Mouse (Mus musculus) hindbrain, embryonic 10.5 days (tissue): Measurements from ENCODE around the gene Mctp1. TPM values are rescaled to one million over a fixed set of nuclear protein-coding genes. Genes with fewer than 3 reads are reported as not detected.
"Not testable (repeated sequence)": the region's sequence is repeated elsewhere in the genome, so short reads cannot be mapped to it uniquely, and the experiment has no call there.

ENCODE experiments used
- DNase-seq: peaks from one replicate; pipeline ENCODE4 v3.0.0-alpha.2; 2017; ENCODE audit warnings: low spot score
- H3K27ac ChIP-seq: fragments of 300-500 bp; sonication (generic); 2 replicates; pipeline ENCODE4 v1.5.1; 2016; ENCODE audit warnings: mild to moderate bottlenecking, moderate library complexity
- H3K27me3 ChIP-seq: fragments of 300-500 bp; sonication (generic); 2 replicates; pipeline ENCODE4 v1.6.1; 2016; ENCODE audit warnings: mild to moderate bottlenecking; ENCODE audit not compliant: poor library complexity, insufficient read depth, severe bottlenecking
- H3K36me3 ChIP-seq: fragments of 300-500 bp; sonication (generic); 2 replicates; pipeline ENCODE4 v1.6.1; 2016; ENCODE audit warnings: mild to moderate bottlenecking, moderate library complexity
- H3K4me1 ChIP-seq: fragments of 300-500 bp; sonication (generic); replicated peaks from 2 replicates; pipeline ENCODE4 v1.6.1; 2016; ENCODE audit warnings: mild to moderate bottlenecking
- H3K4me3 ChIP-seq: fragments of 300-500 bp; sonication (generic); 2 replicates; pipeline ENCODE4 v1.5.1; 2016; ENCODE audit warnings: mild to moderate bottlenecking, moderate library complexity
- H3K9me3 ChIP-seq: fragments of 300-500 bp; sonication (generic); 2 replicates; pipeline ENCODE4 v1.6.1; 2016; ENCODE audit warnings: mild to moderate bottlenecking, moderate library complexity
- WGBS: fragments of 180-500 bp; shearing (Covaris S2); methylation state at CpG from one replicate; pipeline ENCODE4 v1.1.7; 2016; 5-methylcytosine and 5-hydroxymethylcytosine counted together
- polyA plus RNA-seq: library from polyadenylated mRNA; unstranded; fragments of >200 nt; fragmentation: Nextera tagmentation; extraction: Ambion mirVana; gene quantifications from 2 replicates; pipeline ENCODE4 v1.2.1, GENCODE M21; 2016

Gene Mctp1
- polyA plus RNA-seq, 1 experiment from 2014 or later: 3.6 TPM

DNA sequence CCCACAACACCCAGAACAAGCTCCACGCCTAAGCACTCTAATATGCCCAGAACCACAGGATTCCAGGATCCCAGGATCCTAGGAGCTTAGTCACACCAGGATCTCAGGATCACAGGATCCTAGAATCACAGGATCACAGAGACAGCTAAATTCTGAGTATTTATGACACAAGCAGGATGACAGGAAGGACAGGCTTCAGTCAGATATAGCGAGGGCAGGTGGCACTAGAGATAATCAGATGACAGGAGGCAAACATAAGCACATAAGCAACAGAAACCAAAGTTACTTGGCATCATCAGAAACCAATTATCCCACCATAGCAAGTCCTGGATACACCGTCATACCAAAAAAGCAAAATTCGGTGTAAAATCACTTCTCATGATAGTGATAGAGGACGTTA lies 37.8 kb downstream of the Mctp1 start:
- Histone ChIP-seq H3K4me3 (no peak overlapping the region), H3K27me3 (no peaks in the 10 kb centered on the region), H3K4me1 (no peaks in the 10 kb centered on the region), H3K27ac (no peak overlapping the region), H3K36me3 (no peaks in the 10 kb centered on the region), H3K9me3 (no peaks in the 10 kb centered on the region)
- 91% methylated on average over 5 of the region's 5 CpGs for WGBS
- DNase-seq: no peak

DNA sequence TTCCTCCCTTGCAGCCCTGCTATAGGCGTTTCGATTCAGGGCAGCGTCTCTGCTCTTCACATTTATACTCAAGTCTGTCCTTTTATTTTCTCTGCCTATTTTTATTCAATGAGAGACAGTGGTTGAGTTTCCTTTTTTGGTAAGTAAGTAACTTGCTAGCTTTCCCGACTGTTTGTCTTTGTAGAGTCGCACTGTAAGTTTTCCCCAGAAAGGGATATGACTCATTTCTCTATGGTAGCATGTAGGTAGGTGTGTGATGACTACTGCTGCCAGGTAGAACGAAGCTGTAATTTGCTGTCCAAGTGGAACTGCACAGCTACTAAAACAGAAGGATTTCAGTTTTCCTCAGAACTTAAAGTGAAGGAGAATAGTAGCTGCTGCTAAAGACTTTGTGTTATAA lies 45.1 kb downstream of the Mctp1 start:
- WGBS: 79% methylated on average over 6 of the region's 6 CpGs
- Histone ChIP-seq H3K27ac (no peak overlapping the region), H3K27me3 (no peaks in the 10 kb centered on the region), H3K4me3 (no peak overlapping the region), H3K9me3 (no peaks in the 10 kb centered on the region), H3K36me3 (no peaks in the 10 kb centered on the region), H3K4me1 (no peaks in the 10 kb centered on the region)
- no peak for DNase-seq

DNA sequence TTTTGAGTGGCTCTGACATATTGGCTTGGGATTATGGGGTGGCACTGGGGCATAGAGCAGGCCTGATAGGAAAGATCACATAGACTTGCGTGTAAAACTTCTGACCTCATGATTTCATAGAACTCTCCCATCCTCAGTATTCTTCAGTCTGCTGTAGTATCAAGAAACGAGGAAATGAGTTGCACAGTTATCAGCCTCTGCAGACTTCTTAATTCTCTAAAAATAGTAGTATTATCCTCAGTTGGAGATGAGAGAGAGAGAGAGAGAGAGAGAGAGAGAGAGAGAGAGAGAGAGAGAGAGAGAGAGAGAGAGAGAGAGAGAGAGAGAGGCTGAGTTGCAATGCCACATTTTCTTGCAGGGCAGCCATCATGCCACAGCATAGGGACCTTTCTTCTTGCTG lies 45.6 kb downstream of the Mctp1 start:
- Histone ChIP-seq H3K27ac (no peak overlapping the region), H3K4me1 (no peaks in the 10 kb centered on the region), H3K4me3 (no peak overlapping the region), H3K9me3 (no peaks in the 10 kb centered on the region), H3K36me3 (no peaks in the 10 kb centered on the region), H3K27me3 (no peaks in the 10 kb centered on the region)
- 91% methylated on average over 2 of the region's 2 CpGs for WGBS
- no peak for DNase-seq

DNA sequence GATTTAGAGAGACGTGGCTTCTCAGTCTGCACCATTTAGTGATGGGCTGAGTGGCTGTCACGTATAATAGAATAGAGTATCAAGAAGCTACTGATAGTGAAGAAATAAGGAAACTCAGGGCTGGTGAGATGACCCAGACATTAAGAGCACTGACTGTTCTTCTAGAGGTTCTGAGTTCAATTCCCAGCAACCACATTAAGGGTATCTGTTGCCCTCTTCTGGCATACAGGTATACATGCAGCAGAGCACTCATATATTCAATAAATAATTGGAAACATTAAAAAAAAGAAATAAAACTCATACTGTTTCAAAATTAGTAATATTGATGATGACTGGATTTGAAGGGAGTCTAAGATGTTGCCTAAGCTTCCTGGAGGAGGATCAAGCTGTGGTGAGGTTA lies 47.6 kb downstream of the Mctp1 start:
- H3K4me3 ChIP-seq: no peak overlapping the region
- no peak overlapping the region for H3K27ac ChIP-seq
- H3K36me3 ChIP-seq: no peaks in the 10 kb centered on the region
- whole genome bisulfite sequencing: 88% methylated on average over 2 of the region's 2 CpGs
- DNase-seq: no peak
- H3K27me3 ChIP-seq: no peaks in the 10 kb centered on the region
- H3K9me3 ChIP-seq: no peaks in the 10 kb centered on the region
- H3K4me1 ChIP-seq: no peaks in the 10 kb centered on the region

DNA sequence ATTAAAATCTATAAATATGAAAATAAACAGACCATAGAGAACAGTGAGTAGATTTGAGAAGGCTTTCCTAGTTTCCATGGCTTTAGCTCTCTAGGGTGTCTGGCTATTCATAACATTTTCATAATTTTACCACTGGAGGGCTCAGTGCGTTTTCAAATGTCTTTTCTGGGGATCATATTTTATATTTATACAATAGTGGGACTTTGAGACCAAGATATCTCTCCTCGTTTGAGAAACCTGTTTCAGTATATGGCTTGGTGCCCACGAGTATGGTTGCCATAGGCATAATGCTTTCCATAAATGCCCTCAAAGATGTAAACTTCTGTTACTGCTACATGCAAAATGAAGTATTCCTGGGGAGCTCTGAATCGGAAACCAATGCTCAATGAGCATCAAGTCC lies 49.1 kb downstream of the Mctp1 start:
- no peaks in the 10 kb centered on the region for H3K36me3 ChIP-seq
- H3K9me3 ChIP-seq: no peaks in the 10 kb centered on the region
- DNase-seq: no peak
- H3K27me3 ChIP-seq: no peaks in the 10 kb centered on the region
- H3K27ac ChIP-seq: no peak overlapping the region
- H3K4me3 ChIP-seq: no peak overlapping the region
- 85% methylated on average over 4 of the region's 4 CpGs for WGBS
- no peaks in the 10 kb centered on the region for H3K4me1 ChIP-seq

DNA sequence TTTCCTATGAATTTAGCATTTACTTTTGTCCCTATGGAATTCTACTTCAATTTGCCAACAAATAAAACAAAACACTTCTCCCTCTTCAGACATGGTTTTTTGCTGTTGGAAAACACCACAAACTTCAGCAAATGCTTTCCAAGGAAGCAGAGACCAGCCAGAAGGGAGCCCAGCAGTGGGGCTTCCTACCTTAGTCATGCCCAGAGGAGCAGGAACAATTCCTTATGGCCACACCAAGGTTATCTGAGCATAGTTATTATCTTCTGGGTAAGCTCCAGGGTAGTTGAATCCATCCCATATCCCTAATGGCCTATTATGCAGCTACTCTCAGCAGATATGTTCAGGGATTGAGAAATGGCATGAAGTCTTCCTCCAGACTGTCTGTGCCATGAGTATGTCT lies 52.1 kb downstream of the Mctp1 start:
- H3K4me3 ChIP-seq: no peak overlapping the region
- no peaks in the 10 kb centered on the region for H3K9me3 ChIP-seq
- H3K27ac ChIP-seq: no peak overlapping the region
- H3K4me1 ChIP-seq: no peaks in the 10 kb centered on the region
- H3K27me3 ChIP-seq: no peaks in the 10 kb centered on the region
- DNase-seq: no peak
- H3K36me3 ChIP-seq: no peaks in the 10 kb centered on the region

DNA sequence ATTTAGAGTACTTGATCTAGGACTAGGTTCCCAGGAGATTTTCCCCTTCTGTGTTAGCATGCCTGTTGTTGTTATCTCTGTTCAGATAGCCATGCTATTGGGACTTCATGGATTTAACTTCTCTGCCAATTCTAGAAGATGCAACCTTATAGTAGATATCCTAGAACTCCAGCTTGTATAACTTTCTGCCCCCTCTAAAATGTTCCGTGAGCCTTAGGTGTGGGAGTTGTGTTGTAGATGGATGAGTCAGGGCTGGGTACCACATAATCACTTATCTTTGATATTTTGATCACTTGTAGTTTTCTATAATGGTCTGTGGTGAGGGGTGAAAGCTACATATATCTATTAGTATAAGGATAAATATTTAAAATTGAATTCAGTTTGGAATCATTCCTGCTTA lies 54.4 kb downstream of the Mctp1 start:
- no peak overlapping the region for H3K27ac ChIP-seq
- 94% methylated on average over 1 of the region's 1 CpGs for WGBS
- no peaks in the 10 kb centered on the region for H3K9me3 ChIP-seq
- no peak for DNase-seq
- no peaks in the 10 kb centered on the region for H3K36me3 ChIP-seq
- H3K4me1 ChIP-seq: no peaks in the 10 kb centered on the region
- H3K4me3 ChIP-seq: no peak overlapping the region
- H3K27me3 ChIP-seq: no peaks in the 10 kb centered on the region

DNA sequence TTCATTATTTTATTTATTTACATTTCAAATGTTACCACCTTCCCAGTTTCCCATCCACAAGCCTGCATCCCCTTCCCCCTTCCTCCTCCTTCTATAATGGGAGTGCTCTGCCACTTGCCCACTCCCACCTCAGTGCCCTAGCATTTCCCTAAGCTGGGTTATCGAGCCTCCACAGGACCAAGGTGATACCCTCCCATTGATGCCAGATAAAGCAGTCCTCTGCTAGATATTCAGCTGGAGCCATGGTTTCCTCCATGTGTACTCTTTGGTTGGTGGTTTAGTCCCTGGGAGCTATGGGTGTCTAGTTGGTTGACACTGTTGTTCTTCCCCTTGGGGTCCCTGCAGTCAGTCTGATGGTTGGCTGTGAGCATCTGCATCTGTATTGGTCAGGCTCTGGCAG lies 61.7 kb downstream of the Mctp1 start:
- 64% methylated on average over 1 of the region's 1 CpGs for WGBS

DNA sequence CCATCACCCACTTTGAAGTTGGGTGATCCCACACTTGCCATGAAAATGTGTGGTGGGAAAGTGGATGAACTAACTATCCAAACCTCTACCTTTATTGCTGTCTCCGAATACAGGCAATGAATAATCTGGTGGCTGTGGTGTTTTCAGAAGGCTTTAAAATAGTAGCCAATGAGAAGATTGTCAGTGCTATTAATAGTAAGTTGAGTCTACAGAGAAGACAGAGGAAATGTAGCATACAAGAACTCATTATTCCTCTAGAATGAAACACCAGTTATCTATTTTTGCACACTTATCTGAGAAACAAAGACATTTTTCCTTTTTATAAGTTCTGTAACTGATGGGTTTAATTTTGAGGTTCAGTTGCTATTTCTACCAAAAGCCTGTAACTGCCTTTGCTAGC lies 63.2 kb downstream of the Mctp1 start:
- no peaks in the 10 kb centered on the region for H3K36me3 ChIP-seq
- H3K27me3 ChIP-seq: no peaks in the 10 kb centered on the region
- DNase-seq: no peak
- H3K9me3 ChIP-seq: no peaks in the 10 kb centered on the region
- no peak overlapping the region for H3K4me3 ChIP-seq
- H3K4me1 ChIP-seq: no peaks in the 10 kb centered on the region
- WGBS: 86% methylated on average over 1 of the region's 1 CpGs
- H3K27ac ChIP-seq: no peak overlapping the region

More for the DNA sequence above, 61.7 kb downstream of the Mctp1 start:
- H3K27me3 ChIP-seq: no peaks in the 10 kb centered on the region
- H3K27ac ChIP-seq: no peak overlapping the region
- DNase-seq: no peak
- H3K36me3 ChIP-seq: no peaks in the 10 kb centered on the region
- H3K4me1 ChIP-seq: no peaks in the 10 kb centered on the region
- H3K4me3 ChIP-seq: no peak overlapping the region
- no peaks in the 10 kb centered on the region for H3K9me3 ChIP-seq

DNA sequence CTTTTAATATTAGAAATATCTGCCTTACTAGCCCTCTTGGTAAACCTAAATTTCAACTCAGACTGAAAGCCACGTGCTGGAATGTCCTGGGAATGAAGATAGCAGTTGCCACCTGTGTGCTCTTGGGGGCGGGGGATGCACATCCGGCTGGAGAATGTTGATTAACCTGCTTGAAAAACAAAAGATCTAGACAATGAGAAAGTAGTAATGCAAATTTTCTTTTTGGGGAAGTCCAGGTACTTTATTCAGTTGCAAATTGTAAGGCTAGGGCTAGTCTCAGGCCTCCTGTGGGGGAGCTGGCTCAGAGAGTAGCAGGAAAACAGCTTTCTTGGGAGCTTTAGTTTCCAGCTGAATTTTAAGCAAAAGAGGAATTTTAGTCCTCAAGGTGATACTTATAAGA lies 67.2 kb downstream of the Mctp1 start:
- not testable (repeated sequence) for H3K4me1 ChIP-seq, H3K9me3 ChIP-seq, H3K27me3 ChIP-seq, H3K4me3 ChIP-seq, H3K27ac ChIP-seq, DNase-seq, H3K36me3 ChIP-seq
- 72% methylated on average over 3 of the region's 3 CpGs for WGBS

DNA sequence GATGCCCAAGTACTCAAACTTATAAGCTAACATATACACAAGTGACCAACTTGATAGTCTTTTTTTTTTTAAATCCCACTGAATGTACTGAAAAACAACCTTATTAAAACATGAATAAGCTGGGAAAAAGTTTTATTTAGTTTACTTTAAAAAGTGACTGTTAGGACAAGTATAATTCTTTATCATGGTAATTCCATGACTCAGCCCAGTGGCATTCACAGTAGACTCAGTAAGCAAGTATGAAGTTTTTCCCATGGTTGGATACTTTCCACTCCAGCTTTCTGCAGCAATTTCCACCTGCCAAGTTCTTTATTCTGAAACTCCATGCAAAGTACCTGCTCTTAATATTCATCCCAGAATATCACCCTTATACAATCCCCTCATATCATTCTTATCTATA lies 97.3 kb downstream of the Mctp1 start:
- Histone ChIP-seq H3K36me3 (no peaks in the 10 kb centered on the region), H3K4me3 (no peak overlapping the region), H3K27me3 (no peaks in the 10 kb centered on the region), H3K9me3 (no peaks in the 10 kb centered on the region), H3K27ac (no peak overlapping the region), H3K4me1 (no peaks in the 10 kb centered on the region)
- DNase-seq: no peak

DNA sequence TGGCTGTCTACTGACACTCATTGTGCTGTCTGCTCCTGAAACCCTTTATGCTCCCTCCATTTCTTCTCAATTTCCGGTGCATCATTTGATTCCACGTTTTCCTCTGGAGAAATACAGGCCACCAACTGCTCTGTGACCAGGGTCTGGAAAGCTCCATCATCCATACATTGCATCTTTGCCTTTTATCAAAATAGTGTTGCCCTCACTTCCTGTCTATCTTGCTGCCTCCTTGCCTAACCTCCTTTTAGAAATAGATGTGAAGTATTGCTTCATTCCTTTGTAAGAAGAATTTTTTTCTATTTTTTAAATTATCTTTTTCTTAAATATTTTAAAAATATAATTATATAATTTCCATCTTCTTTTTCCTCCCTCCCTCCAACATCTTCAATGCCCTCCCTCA lies 98.7 kb downstream of the Mctp1 start:
- Histone ChIP-seq H3K4me3 (no peak overlapping the region), H3K4me1 (no peaks in the 10 kb centered on the region), H3K27ac (no peak overlapping the region), H3K36me3 (no peaks in the 10 kb centered on the region), H3K27me3 (no peaks in the 10 kb centered on the region), H3K9me3 (no peaks in the 10 kb centered on the region)
- WGBS: 84% methylated on average over 2 of the region's 2 CpGs
- no peak for DNase-seq

DNA sequence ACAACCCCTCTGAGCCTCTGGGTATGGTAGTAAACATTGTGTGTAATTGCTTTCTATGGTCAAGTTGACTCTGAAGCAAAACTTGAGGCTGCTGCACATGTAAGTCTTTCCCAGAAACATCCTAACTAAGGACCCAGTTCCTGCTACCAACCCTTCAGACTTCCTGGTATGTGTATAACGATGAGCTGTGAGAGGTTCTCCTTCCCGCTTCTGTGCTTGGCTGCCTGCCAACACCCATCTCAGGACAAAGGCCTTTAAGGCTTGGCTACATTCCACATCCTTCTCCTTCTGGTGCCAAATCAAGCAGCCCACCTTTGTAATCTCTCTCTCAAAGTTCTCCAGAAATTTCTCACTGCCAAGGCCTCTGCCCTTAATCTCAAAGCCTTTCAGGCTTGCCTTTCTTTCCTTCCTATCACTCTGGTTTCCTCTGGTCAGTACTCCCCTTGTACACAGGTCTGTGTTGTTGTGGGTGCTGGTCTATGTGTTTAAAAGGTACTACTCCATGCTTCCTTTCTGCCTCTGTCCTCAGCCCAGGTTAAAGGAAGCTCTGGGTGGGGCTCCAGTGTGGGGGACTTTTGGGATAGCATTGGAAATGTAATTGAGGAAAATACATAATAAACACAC lies 99.9 kb downstream of the Mctp1 start:
- Histone ChIP-seq H3K4me1 (no peaks in the 10 kb centered on the region), H3K27ac (no peak overlapping the region), H3K4me3 (no peak overlapping the region), H3K36me3 (no peaks in the 10 kb centered on the region), H3K27me3 (no peaks in the 10 kb centered on the region), H3K9me3 (no peaks in the 10 kb centered on the region)
- WGBS: 58% methylated on average over 2 of the region's 2 CpGs
- DNase-seq: no peak

DNA sequence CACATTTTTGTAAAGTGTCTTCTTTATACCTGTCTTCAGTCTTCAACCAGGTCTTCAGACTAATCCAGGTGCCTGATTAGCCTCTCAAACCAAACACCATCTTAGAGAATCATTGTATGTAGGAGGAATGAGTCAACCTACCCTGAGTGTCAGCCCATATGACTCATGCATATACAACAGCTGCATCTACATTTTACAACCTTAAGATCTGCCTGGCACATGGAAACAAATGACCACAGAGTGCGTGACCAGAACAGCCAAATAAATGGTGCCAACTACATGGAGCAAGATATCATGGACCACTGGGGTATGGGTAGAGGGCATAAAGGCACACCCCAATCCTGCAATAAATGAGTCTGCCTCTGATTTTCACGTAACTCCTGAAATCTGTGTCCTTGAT lies 131.6 kb downstream of the Mctp1 start:
- no peaks in the 10 kb centered on the region for H3K4me1 ChIP-seq
- WGBS: 88% methylated on average over 2 of the region's 2 CpGs
- no peak overlapping the region for H3K27ac ChIP-seq
- H3K36me3 ChIP-seq: no peaks in the 10 kb centered on the region
- H3K27me3 ChIP-seq: no peaks in the 10 kb centered on the region
- no peak overlapping the region for H3K4me3 ChIP-seq
- no peaks in the 10 kb centered on the region for H3K9me3 ChIP-seq
- DNase-seq: no peak
